Mouse (Mus musculus): ENCODE data around the gene Btd. TPM values are rescaled to one million over a fixed set of nuclear protein-coding genes. Genes with fewer than 3 reads are reported as not detected.

Gene Btd
- polyA plus RNA-seq, 1 experiment from 2014 or later = 28.6 TPM

GRCm38 (mm10) chr14:31668326-31668725, 27.5 kb downstream of the Btd start:
- ATAC-seq (ENCODE audit: low read depth) = no peak
- H3K27ac ChIP-seq (ENCODE audit: low read length) = peak overlapping the region; percentile 62

DNA sequence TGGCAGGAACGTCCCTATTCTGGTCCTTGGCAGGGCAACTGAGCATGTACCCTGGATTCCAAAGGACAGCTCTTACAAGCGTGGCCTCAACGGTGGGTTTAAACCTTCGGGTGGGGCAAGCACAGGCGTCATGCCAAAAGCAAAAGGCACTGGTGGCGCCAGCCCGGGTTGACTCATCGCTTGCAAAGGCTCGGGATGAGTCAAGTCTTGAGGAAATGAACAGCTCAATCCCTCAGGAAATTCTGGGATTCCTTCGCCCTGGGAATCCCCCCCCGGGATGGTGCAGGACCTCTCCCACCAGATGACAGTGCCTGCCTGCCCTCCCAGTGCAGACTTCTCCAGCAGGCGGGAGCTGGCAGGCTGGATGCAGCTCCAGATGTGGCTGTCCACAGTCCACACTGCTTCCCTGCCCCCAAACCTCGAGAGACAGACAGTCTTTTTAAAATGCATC, 28.4 kb downstream of the Btd start:
- no peak overlapping the region for H3K4me3 ChIP-seq (ENCODE audit: low read length)
- 45% methylated on average over 13 of the region's 13 CpGs for WGBS
- ATAC-seq (ENCODE audit: low read depth) = peak; percentile 67

More at GRCm38 (mm10) chr14:31668326-31668725, 27.5 kb downstream of the Btd start:
- no peak overlapping the region for H3K4me3 ChIP-seq (ENCODE audit: low read length)
- no peaks in the 10 kb centered on the region for H3K9me3 ChIP-seq (ENCODE audit: control insufficient read depth, low read length)
- H3K27me3 ChIP-seq (ENCODE audit: control insufficient read depth, insufficient read depth, low read depth, low read length) = no peaks in the 10 kb centered on the region
- no peak overlapping the region for H3K4me2 ChIP-seq (ENCODE audit: low read depth, low read length)
- H3K4me1 ChIP-seq (replicated peaks; ENCODE audit: control insufficient read depth, insufficient read depth, low read length) = peaks cover 37% of the 10 kb centered on the region
- H3K9ac ChIP-seq (ENCODE audit: low read length) = peak overlapping the region; percentile 19; the same call in 1 of the 2 replicates
- peaks cover 5% of the 10 kb centered on the region for H3K36me3 ChIP-seq (ENCODE audit: control insufficient read depth, insufficient read depth, low read length)
- WGBS = 83% methylated on average over 13 of the region's 13 CpGs

GRCm38 (mm10) chr14:31669642-31670490, 29.0 kb downstream of the Btd start:
- WGBS = 69% methylated on average over 15 of the region's 15 CpGs
- H3K4me2 ChIP-seq (ENCODE audit: low read depth, low read length) = no peak overlapping the region; the same call in 1 of the 2 replicates
- H3K4me1 ChIP-seq (replicated peaks; ENCODE audit: control insufficient read depth, insufficient read depth, low read length) = peaks cover 21% of the 10 kb centered on the region
- no peak overlapping the region for H3K4me3 ChIP-seq (ENCODE audit: low read length)
- peak; percentile 55 for ATAC-seq (ENCODE audit: low read depth)
- peaks cover 5% of the 10 kb centered on the region for H3K36me3 ChIP-seq (ENCODE audit: control insufficient read depth, insufficient read depth, low read length)
- no peaks in the 10 kb centered on the region for H3K9me3 ChIP-seq (ENCODE audit: control insufficient read depth, low read length)
- peak overlapping the region; percentile 58 for H3K27ac ChIP-seq (ENCODE audit: low read length)
- H3K9ac ChIP-seq (ENCODE audit: low read length) = no peak overlapping the region
- no peaks in the 10 kb centered on the region for H3K27me3 ChIP-seq (ENCODE audit: control insufficient read depth, insufficient read depth, low read depth, low read length)

More for the DNA sequence above, 28.4 kb downstream of the Btd start:
- Histone ChIP-seq H3K27me3 (ENCODE audit: control insufficient read depth, insufficient read depth, low read depth, low read length) (no peaks in the 10 kb centered on the region), H3K36me3 (ENCODE audit: control insufficient read depth, insufficient read depth, low read length) (peaks cover 5% of the 10 kb centered on the region), H3K9me3 (ENCODE audit: control insufficient read depth, low read length) (no peaks in the 10 kb centered on the region), H3K9ac (ENCODE audit: low read length) (no peak overlapping the region), H3K27ac (ENCODE audit: low read length) (peak overlapping the region; percentile 58), H3K4me2 (ENCODE audit: low read depth, low read length) (no peak overlapping the region), H3K4me1 (replicated peaks; ENCODE audit: control insufficient read depth, insufficient read depth, low read length) (peaks cover 28% of the 10 kb centered on the region)

DNA sequence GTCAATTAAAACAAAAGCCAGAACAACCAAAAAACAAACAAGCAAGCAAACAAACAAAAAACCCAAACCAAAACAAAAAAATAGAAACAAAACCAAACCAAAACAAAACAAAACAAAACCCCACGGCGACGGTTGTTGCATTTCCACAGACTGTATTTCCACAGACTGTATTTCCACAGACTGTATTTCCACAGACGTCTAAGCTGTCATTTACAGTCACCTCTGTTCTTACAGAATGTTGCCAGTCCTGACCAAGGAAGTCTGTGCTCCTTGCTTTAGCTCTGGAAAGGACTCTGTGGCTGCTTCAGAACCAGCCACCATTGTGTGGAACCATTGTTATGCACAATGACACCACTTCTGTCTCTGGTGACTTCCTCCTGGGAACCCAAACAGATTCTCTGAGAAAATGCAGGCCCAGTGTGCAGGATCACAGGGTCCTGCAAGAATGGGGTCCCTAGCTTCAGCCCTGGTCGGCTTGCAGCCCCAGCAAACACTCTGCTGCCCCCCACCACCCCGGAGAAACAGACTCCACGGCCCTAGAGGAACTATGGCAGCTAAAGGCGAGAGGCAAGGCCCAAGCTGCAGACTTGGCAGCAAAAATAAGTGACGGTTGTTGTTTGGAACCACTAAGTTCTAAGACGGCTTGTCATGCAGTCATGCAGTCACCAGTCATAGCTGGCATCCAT, 30.9 kb downstream of the Btd start:
- Histone ChIP-seq H3K9ac (ENCODE audit: low read length) (no peak overlapping the region), H3K4me1 (replicated peaks; ENCODE audit: control insufficient read depth, insufficient read depth, low read length) (peaks cover 14% of the 10 kb centered on the region; the same call in 1 of the 2 replicates), H3K4me2 (ENCODE audit: low read depth, low read length) (no peak overlapping the region), H3K27ac (ENCODE audit: low read length) (no peak overlapping the region), H3K36me3 (ENCODE audit: control insufficient read depth, insufficient read depth, low read length) (peaks cover 5% of the 10 kb centered on the region), H3K9me3 (ENCODE audit: control insufficient read depth, low read length) (no peaks in the 10 kb centered on the region), H3K4me3 (ENCODE audit: low read length) (no peak overlapping the region), H3K27me3 (ENCODE audit: control insufficient read depth, insufficient read depth, low read depth, low read length) (no peaks in the 10 kb centered on the region)
- 61% methylated on average over 10 of the region's 10 CpGs for WGBS
- ATAC-seq (ENCODE audit: low read depth) = no peak

DNA sequence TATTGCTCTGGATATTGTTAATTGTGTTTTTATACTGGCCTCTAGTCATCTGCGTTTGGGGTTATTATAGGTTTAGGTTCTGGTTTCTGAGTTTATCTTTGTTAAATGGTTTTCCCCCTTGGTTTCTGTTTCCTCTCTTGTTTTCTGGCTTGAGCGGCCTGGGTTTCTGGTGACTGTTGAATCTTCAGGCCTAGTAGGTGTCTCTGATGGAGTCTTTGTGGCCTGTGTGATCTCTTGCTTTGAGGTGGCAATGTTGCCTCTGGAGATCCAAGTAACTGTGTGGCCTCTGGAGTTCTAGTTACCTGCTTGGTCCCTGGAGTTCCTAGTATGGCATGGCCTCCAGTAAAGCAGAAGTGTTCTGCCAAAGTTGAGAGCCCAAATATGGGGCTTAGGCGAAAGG, 39.8 kb downstream of the Btd start:
- Histone ChIP-seq H3K36me3 (ENCODE audit: control insufficient read depth, insufficient read depth, low read length) (no peaks in the 10 kb centered on the region), H3K27me3 (ENCODE audit: control insufficient read depth, insufficient read depth, low read depth, low read length) (no peaks in the 10 kb centered on the region), H3K9ac (ENCODE audit: low read length) (no peak overlapping the region), H3K9me3 (ENCODE audit: control insufficient read depth, low read length) (no peaks in the 10 kb centered on the region), H3K4me3 (ENCODE audit: low read length) (no peak overlapping the region), H3K27ac (ENCODE audit: low read length) (peak overlapping the region; percentile 49; the same call in 1 of the 2 replicates), H3K4me1 (replicated peaks; ENCODE audit: control insufficient read depth, insufficient read depth, low read length) (peaks cover 5% of the 10 kb centered on the region), H3K4me2 (ENCODE audit: low read depth, low read length) (no peak overlapping the region)
- no peak for ATAC-seq (ENCODE audit: low read depth)
- WGBS = 95% methylated on average over 3 of the region's 3 CpGs

- H3K4me1 ChIP-seq (replicated peaks; ENCODE audit: control insufficient read depth, insufficient read depth, low read length) = peaks cover 5% of the 10 kb centered on the region
- peak; percentile 77 for ATAC-seq (ENCODE audit: low read depth)
- no peak overlapping the region for H3K4me2 ChIP-seq (ENCODE audit: low read depth, low read length)
- no peaks in the 10 kb centered on the region for H3K27me3 ChIP-seq (ENCODE audit: control insufficient read depth, insufficient read depth, low read depth, low read length)
- H3K27ac ChIP-seq (ENCODE audit: low read length) = peak overlapping the region; percentile 87
- H3K9ac ChIP-seq (ENCODE audit: low read length) = no peak overlapping the region
- 65% methylated on average over 9 of the region's 9 CpGs for WGBS
- H3K9me3 ChIP-seq (ENCODE audit: control insufficient read depth, low read length) = no peaks in the 10 kb centered on the region
- no peaks in the 10 kb centered on the region for H3K36me3 ChIP-seq (ENCODE audit: control insufficient read depth, insufficient read depth, low read length)
- no peak overlapping the region for H3K4me3 ChIP-seq (ENCODE audit: low read length)
Measured at GRCm38 (mm10) chr14:31681291-31681690, 40.5 kb downstream of the Btd start.

GRCm38 (mm10) chr14:31681931-31682555, 41.2 kb downstream of the Btd start:
- Histone ChIP-seq H3K4me2 (ENCODE audit: low read depth, low read length) (no peak overlapping the region), H3K9me3 (ENCODE audit: control insufficient read depth, low read length) (no peaks in the 10 kb centered on the region), H3K27me3 (ENCODE audit: control insufficient read depth, insufficient read depth, low read depth, low read length) (no peaks in the 10 kb centered on the region), H3K27ac (ENCODE audit: low read length) (peak overlapping the region; percentile 87), H3K36me3 (ENCODE audit: control insufficient read depth, insufficient read depth, low read length) (no peaks in the 10 kb centered on the region), H3K9ac (ENCODE audit: low read length) (no peak overlapping the region), H3K4me1 (replicated peaks; ENCODE audit: control insufficient read depth, insufficient read depth, low read length) (peaks cover 5% of the 10 kb centered on the region), H3K4me3 (ENCODE audit: low read length) (no peak overlapping the region)
- ATAC-seq (ENCODE audit: low read depth) = peak; percentile 63
- WGBS = 24% methylated on average over 5 of the region's 5 CpGs

DNA sequence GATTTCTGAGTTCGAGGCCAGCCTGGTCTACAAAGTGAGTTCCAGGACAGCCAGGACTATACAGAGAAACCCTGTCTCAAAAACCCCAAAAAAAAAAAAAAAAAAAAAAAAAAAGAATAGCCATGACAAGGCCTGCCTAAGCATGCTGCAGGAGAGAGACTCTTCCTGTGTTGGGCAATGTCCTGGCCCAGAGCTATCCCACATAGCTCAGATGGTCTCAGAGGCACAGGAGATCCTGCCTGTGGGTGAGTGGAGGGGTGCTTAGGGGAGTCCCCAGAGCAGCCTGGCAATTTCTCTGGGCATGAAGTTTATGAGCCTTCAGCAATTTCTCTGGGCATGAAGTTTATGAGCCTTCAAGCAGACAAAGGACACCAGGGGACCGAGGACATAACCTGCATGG, 42.8 kb downstream of the Btd start:
- WGBS = 79% methylated on average over 2 of the region's 2 CpGs
- Histone ChIP-seq H3K9me3 (ENCODE audit: control insufficient read depth, low read length) (no peaks in the 10 kb centered on the region), H3K36me3 (ENCODE audit: control insufficient read depth, insufficient read depth, low read length) (no peaks in the 10 kb centered on the region), H3K4me1 (replicated peaks; ENCODE audit: control insufficient read depth, insufficient read depth, low read length) (peaks cover 5% of the 10 kb centered on the region), H3K27ac (ENCODE audit: low read length) (no peak overlapping the region), H3K27me3 (ENCODE audit: control insufficient read depth, insufficient read depth, low read depth, low read length) (no peaks in the 10 kb centered on the region), H3K4me3 (ENCODE audit: low read length) (no peak overlapping the region), H3K4me2 (ENCODE audit: low read depth, low read length) (no peak overlapping the region), H3K9ac (ENCODE audit: low read length) (no peak overlapping the region)
- ATAC-seq (ENCODE audit: low read depth) = no peak
